Mouse (Mus musculus) adipocyte (in vitro differentiated cells): Measurements from ENCODE around the gene Gm8237.
"Not testable (repeated sequence)": the region's sequence is repeated elsewhere in the genome, so short reads cannot be mapped to it uniquely, and the experiment has no call there.

Source experiments
- DNase-seq: peaks from one replicate; pipeline ENCODE4 v3.0.0-alpha.2; 2016; ENCODE audit warnings: low spot score

The Gm8237 gene

DNA sequence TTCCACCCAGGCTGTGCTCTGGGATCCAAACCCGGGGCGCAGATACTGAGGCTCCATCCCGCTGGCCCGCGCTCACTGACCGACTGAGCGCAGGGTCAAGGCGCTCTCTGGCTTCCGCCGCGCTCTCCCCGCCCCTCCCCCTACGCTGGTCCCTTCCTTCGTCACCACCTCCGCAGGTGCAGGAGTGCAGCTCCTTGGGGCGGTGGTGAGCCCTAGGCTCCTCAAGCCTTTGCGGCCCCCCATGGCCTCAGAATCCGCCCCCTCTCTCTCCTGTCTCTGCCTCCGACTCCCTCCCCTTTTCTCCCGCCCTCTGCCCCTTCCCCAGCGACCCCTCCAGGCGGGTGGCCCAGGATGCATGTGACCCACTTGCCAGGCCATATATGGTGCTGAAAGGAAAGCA lies at the start of gene Gm8237:
TSS of gene Gm8237 (minus strand) at position 142 of the 400 bp plus-strand sequence.
- not testable (repeated sequence) for DNase-seq

GRCm38 (mm10) chr14:5923276-5923675 lies 43.1 kb upstream of the Gm8237 start:
- DNase-seq = not testable (repeated sequence)

DNA sequence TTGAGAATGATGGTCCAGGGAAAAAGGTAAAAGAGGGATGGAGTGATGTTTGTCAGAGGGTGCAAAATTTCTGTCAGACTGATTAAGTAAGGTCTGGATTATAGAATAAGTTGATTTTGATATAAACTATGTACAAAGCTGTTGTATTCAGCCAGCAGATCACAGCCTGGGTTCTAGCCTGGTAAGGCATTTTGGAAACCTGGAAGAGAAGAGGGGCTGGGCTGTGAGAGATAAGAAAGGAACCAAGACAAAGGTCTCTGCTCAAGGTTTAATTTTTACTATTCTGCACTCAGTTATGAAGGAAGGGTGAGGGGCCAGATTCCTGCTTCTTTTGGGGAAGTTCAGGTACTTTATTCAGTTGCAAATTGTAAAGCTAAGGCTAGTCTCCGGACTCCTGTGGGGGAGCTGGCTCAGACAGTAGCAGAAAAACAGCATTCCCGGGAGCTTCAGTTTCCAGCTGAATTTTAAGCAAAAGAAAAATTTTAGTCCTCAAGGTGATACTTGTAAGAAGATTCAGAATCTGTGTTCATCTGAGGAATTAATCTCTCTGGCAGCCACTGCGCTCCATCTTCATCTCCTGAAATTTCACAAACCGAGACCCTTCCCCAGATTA lies 38.3 kb upstream of the Gm8237 start:
- not testable (repeated sequence) for DNase-seq

DNA sequence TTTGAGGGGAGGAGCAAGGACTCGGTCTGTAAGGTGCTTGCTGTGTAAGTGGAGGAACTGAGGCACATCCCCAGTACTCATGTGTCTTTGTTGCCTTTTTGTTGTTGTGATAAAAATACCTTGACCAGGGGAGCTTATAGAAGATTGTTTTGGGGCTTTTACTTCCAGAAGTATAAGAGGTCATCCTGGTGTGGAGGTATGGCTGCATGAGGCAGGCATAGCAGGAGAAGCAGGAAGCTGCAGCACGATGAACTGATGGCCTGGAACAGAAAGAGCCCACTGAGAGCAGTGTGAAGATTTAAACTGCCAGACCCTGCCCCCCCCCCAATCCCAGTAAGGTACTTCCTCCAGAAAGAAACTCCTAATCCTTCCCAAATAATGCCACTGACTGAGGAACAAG lies 33.5 kb upstream of the Gm8237 start:
- not testable (repeated sequence) for DNase-seq

- DNase-seq = not testable (repeated sequence)
Measured at GRCm38 (mm10) chr14:5879791-5880190, 391 bp downstream of the Gm8237 start.

GRCm38 (mm10) chr14:5879136-5879535 lies 1.0 kb downstream of the Gm8237 start:
- DNase-seq = not testable (repeated sequence)

GRCm38 (mm10) chr14:5855911-5856310 lies 24.3 kb downstream of the Gm8237 start:
- DNase-seq = not testable (repeated sequence)

GRCm38 (mm10) chr14:5830229-5830628 lies 50.0 kb downstream of the Gm8237 start, which contains the start of gene Gm3424:
Gm3424 (minus strand) TSS chr14:5830329.
- not testable (repeated sequence) for DNase-seq

DNA sequence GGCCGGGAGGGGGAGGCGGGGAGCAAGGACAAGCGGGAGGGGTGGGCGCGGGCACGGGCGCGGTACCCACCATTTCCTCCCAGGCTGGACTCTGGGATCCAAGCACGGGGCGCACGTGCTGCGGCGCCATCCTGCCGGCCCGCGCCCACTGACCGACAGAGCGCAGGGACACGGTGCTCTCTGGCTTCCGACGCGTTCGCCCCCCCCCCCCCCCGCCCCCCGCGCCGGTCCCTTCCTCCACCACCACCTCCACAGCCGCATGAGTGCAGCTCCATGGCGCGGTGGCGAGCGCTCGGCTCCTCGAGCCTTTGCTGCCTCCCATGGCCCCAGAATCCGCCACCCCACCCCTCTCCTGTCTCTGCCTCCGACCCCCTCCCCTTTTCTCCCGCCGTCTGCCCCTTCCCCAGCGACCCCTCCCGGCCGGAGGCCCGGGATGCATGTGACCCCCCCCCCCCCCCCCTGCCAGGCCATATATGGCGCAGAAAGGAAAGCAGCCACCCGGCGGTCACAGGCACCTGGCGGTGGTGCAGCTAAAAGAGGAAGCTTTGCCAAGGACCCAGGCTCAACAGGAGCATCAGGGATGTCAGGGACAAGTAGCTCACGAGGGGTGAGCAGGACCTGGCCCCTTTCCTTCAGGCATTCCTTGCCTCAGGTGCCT lies 67.4 kb downstream of the Gm8237 start:
- not testable (repeated sequence) for DNase-seq
